Mouse (Mus musculus) CD8-positive naive resting alpha-beta T cell, adult 2 months (primary cell): ENCODE data around the gene Adcy5.
A peak's percentile ranks its signal among the peaks of the same experiment; 100 is the strongest.

Source experiments
- DNase-seq, 2 experiments: peaks; one replicate each; pipeline ENCODE4 v3.0.0; 2022; ENCODE audit warnings: low read depth in 2 of 2, low spot score in 2 of 2

Adcy5 gene

DNA sequence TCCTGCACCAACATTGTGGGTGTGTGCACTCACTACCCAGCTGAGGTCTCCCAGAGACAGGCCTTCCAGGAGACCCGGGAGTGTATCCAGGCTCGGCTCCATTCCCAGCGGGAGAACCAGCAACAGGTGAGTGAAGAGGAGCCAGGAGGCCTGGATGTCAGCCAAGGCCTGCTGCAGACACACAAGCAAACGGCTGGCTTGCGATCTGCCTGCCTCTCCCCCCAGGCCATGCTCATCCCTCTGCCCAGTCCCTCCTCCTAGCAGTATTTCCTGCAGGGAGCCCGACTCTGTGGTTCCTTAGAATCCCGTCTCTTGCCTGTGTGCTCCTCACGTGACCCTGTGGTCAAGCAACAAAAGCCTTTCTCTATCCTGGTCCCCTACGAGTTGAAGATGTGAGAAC lies 94.1 kb downstream of the Adcy5 start:
- DNase-seq: no peak

- no peak for DNase-seq
Observed at GRCm38 (mm10) chr16:35249763-35250162, 95.1 kb downstream of the Adcy5 start.

- no peak for DNase-seq
Observed at GRCm38 (mm10) chr16:35251690-35252089, 97.0 kb downstream of the Adcy5 start.

GRCm38 (mm10) chr16:35252967-35253366 lies 98.3 kb downstream of the Adcy5 start:
- no peak for DNase-seq

DNA sequence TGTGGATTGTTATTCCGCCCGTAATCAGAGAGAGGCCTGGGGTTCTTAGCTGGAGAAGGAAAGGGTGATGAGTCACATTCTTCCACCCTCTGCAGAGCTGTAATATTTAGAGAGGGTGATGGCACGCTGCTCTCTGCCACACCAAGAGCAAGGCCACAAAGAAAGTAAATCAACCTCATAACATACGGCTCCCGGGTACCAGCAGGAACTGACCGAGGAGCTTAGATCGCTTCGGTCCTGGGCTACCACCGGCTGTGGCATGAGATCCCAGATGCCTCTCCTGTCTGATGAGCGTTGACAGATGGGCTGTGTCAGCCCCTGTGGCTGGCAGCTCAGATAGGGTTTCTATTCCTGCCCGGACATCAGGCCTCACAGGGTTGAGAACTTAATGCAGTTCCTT lies 101.3 kb downstream of the Adcy5 start:
- DNase-seq: no peak

GRCm38 (mm10) chr16:35270353-35270934 lies 115.8 kb downstream of the Adcy5 start:
- peak; percentile 4 to 50 for DNase-seq

DNA sequence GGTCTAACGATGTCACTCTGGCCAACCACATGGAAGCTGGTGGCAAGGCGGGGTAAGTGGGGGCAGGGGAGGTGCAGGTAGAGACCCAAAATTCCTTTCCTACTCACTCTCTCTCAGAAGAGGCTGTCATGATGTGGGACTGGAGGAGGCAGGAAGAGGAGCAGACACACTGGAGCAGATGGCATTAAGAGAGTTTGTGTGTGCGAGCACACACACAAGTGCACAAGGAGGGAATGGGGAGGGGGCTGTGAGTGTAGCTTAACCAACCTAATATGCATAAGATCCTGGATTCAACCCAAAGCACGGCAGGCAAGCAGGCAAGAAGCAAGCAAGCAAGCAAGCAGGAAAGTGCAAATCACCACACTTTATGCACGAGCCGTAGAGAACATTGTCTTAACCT lies 116.3 kb downstream of the Adcy5 start:
- DNase-seq: no peak

DNA sequence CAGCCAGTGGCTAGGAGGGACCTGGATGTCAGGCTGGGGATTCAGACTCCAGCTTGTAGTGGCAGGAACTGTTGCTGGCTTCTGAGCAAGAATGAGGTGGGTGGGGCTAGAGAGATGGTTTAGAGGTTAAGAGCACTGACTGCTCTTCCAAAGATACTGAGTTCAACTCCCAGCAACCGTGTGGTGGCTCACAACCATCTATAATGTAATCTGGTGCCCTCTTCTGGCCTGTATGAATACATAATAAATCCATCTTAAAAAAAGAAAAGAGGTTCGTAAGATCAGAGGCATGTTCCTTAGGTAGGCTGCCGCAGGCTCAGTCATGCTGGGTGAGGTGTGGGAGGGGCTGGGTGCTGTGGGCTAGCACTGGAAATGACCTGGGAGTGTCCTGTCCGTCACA lies 116.9 kb downstream of the Adcy5 start:
- DNase-seq: no peak

- DNase-seq: no peak
Observed at GRCm38 (mm10) chr16:35272417-35272816, 117.7 kb downstream of the Adcy5 start.

DNA sequence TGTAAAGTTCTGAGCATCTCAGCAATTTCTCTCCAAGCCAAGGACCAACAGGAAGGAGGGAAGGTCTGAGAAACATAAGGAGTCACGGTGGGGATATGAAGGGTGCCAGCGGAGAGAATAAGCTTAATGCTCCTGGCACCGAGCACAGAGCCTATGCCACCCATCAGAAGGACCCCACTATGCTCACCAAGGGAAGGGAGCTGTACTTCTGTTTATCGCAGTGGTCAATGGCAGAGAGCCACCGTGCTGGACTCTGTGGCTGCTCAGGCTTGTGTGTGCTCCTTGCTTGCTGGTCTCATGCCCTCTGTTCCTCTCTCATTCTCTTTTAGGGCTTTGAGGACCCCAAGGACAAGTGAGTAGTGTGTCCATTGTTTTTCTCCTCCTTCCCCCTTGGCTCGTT lies 123.5 kb downstream of the Adcy5 start:
- no peak for DNase-seq

GRCm38 (mm10) chr16:35282456-35282855 lies 127.8 kb downstream of the Adcy5 start:
- DNase-seq: no peak

- no peak for DNase-seq
Observed at GRCm38 (mm10) chr16:35285821-35286220, 131.1 kb downstream of the Adcy5 start.

GRCm38 (mm10) chr16:35287244-35287643 lies 132.6 kb downstream of the Adcy5 start:
- no peak for DNase-seq

DNA sequence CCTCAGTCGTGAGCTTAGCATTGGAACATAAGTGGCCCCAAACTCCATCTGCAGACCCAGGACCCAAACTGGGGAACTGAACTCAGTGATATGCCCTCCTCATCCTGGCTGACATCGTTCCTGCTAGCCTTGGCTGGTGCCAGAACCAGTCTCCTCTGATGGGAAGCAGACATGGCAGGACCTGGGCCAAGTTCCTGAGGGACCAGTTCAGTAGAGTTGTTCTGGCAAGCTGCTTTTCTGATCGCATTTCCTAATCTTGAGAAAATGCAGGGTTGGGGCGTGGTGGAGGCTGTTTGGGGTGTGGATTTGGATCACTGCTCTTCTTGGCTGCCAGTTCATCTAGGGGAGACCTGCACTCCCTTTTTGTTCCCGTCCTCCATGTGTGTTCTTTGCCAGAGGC lies 143.1 kb downstream of the Adcy5 start:
- no peak for DNase-seq

- DNase-seq: no peak
Observed at GRCm38 (mm10) chr16:35300156-35300555, 145.5 kb downstream of the Adcy5 start.

DNA sequence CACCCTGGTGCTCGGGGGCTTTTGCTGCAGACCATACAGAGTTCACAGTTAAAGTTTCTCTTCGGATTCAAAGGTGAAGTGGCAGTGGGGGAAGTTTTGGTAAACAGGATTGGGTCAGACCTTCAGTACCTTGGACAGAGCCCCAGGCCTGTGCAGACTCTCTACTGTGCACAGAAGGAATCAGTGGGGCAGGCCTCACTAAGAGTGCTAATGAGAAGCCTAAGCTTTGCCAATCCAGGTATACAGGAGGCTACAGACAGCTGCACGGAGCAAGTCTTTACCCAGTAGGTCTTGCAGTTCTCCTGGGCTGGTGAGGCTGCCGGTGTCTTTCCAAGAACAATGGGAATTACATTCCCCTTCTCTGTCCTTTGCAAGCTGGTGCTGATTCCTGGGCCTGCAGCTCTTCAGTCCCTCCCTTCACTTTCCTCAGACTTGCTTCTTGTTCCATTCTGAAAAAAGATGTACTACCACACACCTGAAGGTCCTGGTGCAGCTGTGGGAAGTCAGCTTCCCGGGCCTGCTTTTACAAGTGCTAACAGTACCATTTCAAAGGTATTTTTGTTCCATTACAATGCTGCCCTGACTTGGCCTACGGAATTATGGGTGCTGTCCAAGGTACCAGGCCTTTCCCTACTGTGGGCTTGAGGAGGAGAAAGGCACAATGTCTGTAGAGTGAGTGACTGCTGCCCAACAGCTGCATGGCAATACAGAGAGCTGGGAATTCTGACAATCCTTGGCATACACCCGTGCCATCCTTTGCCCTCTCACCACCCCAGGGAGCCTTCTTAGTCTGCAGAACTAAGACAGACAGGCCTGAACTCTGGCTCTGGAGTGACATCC lies 148.0 kb downstream of the Adcy5 start:
- DNase-seq: no peak

GRCm38 (mm10) chr16:35303721-35304120 lies 149.0 kb downstream of the Adcy5 start:
- DNase-seq: no peak

DNA sequence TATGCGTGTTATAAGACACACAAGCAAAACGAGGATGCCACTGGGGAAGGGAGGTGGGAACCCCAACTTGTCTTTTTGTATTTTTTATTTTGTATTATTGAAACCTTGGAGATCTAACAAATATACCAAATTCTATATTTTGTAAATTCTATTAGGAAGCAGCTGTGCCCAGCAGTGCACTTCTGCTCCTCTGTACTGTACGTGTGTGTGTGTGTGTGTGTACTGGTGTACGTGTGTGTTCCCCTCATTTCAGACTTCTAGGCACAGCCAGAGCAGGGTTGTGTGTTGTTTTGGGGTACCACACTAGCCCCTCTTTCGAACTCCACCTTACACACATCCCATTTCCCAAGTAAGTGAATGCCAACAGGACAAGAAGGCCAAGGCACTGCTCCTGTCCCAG lies 149.7 kb downstream of the Adcy5 start:
- DNase-seq: no peak

DNA sequence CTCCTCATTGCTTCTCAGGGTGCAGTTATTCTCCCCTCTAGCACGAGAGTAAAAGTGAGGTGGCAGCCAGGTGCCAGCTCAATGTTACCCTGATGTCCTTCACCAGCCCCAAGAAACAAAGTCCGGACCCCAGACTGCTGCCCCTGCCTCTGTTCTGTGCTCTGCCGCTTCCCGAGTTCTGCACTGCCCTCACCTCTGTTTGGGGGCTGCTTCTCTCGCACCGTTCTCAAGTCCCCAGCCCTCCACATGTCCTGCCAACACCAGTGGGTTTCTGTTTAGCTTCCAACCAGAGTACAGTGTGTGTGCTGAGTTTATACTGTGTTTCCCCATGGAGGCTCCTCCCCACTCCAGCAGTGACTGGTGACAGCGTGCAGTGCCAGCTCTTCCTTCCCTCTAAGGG lies 150.5 kb downstream of the Adcy5 start:
- DNase-seq: no peak

DNA sequence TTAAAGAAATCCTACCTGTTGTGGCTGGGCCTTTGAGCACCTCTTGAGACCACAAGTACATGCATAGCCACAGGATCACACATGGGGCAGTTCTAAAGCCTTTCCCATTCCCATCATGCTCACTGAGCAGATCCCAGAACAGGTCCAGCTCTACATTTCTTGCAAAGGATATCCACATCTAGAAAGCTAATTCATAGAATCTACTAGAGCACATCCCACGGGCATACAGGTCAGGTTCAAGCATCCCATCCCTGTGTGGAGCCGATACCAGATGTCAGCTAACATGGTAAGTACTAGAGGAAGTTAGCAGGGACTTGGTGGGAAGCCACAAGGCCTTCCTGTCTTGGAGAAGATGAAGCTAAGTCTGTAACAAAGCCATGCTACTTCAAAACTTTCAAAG lies 152.0 kb downstream of the Adcy5 start:
- DNase-seq: no peak

- no peak for DNase-seq
Observed at GRCm38 (mm10) chr16:35307331-35307730, 152.7 kb downstream of the Adcy5 start.

DNA sequence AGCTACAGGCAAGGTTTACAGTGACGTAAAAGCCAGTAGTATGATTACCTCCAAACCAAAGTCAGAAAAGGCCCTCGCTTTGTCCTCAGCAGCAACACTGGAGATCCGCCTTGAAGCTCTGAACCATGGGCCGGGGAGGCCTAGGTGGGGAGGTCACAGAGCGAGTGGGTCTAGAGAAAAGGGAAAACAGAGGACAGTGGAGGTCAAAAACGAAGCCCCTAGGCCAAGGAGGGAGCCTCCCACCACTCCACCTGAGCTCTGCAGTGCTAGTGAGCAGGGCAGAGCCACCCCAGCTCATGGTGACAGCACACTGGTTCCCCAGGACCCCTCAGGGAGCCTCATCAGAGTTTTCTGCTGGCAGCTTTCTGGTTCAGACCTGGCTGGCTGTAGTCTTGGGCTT lies 153.3 kb downstream of the Adcy5 start:
- no peak for DNase-seq
